Mouse (Mus musculus) NIH3T3 (cell line): ENCODE measurements around the gene Rhox4d.
"Not testable (repeated sequence)": the region's sequence is repeated elsewhere in the genome, so short reads cannot be mapped to it uniquely, and the experiment has no call there.

Experiments used
- DNase-seq: peaks from one replicate; pipeline ENCODE4 v3.0.0-alpha.2; 2012; ENCODE audit warnings: low read depth

The Rhox4d gene

DNA sequence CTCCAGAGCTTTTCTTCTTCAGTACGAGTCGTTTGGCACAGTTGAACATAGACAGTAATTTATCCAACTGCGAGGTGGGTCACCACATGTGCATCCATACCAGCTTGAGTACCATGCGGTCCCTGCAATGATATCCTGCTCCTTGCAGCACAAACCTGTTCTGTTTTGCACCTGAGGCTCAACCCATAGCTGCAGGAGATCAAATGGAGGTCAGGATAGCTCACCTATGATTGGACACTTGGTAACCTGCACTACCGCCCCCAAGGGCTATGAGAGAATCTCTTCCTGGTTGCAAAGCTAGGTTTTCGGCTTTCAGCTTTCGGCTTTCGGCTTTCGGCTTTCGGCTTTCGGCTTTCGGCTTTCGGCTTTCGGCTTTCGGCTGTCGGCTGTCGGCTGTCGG is at the start of gene Rhox4d:
Gene Rhox4d, plus strand, starts transcription at position 301 of the 400 bp plus-strand sequence.
- DNase-seq: not testable (repeated sequence)

GRCm38 (mm10) chrX:37480037-37480436 is 34.1 kb upstream of the Rhox4d start, which contains the start of gene Rhox4c:
Gene Rhox4c, plus strand, starts transcription at chrX:37480337.
- DNase-seq: not testable (repeated sequence)

DNA sequence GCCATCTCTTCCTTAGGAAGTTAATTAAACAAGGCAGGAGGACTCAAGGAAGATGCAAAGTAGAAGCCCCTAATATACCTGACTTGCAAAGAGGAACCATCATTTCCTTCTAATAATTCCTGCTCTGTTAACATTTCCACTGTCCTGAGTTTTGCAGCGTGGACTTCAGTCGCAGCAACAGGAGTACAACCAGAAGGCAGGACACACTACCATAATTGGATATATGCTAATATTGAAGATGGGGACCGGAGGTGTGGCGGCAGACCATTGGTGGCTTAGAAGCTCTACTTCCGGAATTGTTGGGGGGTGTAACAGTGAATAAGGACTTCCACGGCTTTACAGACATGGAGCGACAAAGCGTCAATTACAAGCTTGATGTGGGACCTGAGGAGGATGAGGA is 16.0 kb downstream of the Rhox4d start, which contains the start of gene Rhox2e:
Gene Rhox2e, plus strand, starts transcription at position 301 of the 400 bp plus-strand sequence.
- DNase-seq: not testable (repeated sequence)

DNA sequence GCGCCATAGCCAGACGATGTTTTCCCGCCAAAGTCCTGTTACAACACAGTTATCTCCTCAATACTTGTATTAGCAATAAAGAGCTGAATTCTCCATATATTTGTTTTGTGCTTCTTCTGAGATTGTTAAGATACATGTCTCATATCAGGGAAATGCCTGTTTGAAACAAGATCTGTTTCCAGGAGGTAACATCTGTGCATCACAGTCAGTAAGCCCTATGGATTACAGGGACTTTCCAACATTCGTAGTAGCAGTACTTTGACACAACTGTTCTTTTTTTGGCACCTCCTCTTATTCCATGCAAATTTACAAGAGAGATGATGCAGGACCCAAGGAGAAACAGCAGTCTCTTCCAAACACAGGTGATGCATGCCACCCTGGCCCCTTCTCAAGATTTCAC is 27.6 kb downstream of the Rhox4d start, which contains the start of gene Rhox3e:
Gene Rhox3e, plus strand, starts transcription at position 301 of the 400 bp plus-strand sequence.
- not testable (repeated sequence) for DNase-seq

DNA sequence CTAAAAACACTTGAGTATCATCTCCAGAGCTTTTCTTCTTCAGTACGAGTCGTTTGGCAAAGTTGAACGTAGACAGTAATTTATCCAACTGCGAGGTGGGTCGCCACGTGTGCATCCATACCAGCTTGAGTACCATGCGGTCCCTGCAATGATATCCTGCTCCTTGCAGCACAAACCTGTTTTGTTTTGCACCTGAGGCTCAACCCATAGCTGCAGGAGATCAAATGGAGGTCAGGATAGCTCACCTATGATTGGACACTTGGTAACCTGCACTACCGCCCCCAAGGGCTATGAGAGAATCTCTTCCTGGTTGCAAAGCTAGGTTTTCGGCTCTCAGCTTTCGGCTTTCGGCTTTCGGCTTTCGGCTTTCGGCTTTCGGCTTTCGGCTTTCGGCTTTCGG is 43.0 kb downstream of the Rhox4d start, which contains the start of gene Rhox4e:
Gene Rhox4e, plus strand, starts transcription at position 301 of the 400 bp plus-strand sequence.
- not testable (repeated sequence) for DNase-seq
